In the genomic region with DNA sequence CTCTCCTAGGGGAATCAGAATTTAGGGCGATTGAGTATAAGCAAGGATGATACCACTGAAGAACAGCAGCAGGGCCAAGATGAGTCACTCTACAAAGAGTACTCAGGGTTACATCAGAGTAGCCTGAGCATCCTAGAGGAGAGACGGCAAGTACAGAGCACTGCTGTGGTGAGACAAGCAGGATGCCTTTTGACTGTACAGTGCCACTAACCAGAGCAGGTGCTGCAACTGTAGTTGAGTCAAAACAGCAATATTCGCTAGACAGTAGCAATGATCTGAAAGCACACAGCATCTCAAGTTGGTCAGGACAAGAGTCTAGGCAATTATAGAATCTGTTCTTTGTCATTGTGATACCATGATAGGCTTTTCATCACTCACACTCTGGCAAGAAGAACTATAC, we compare ENCODE assay signal across 13 mouse cellular contexts.
"Had no signal": no experiment of that assay in that cellular context is flagged by ENCODE, and none has a peak within 500 bp of the region (broad histone marks: within the 10 kb centered on the region; RNA-seq: fewer than 3 reads in every experiment).

No protein-coding gene starts in this region.

- ATAC-seq: midbrain, embryonic 16.5 days had no signal

- DNase-seq: lung, adult 18-20 months; lung, embryonic 14.5 days; lung, postnatal 10 days; lung, postnatal 4 days; midbrain, embryonic 14.5 days; retina, postnatal 1 day; right cerebral cortex, adult 18-20 months; right cerebral cortex, postnatal 14 days; spleen, adult 18-20 months; thymus, adult 18-20 months; thymus, postnatal 14 days; thymus, postnatal 36 days had no signal
